Mouse (Mus musculus) embryonic fibroblast, embryonic 13.5 days (primary cell): ENCODE measurements around the gene Ptprn2. TPM values are rescaled to one million over a fixed set of nuclear protein-coding genes. Genes with fewer than 3 reads are reported as not detected.

Source experiments
- H3K27ac ChIP-seq: 2 replicates; pipeline ENCODE4 v1.5.1; 2012; ENCODE audit warnings: low read length, control low read depth, inconsistent platforms; ENCODE audit not compliant: insufficient read depth
- H3K4me1 ChIP-seq: 2 replicates; pipeline ENCODE4 v1.6.1; 2011; ENCODE audit warnings: low read length; ENCODE audit not compliant: control insufficient read depth, insufficient read depth
- H3K4me3 ChIP-seq: 2 replicates; pipeline ENCODE4 v1.5.1; 2011; ENCODE audit warnings: mild to moderate bottlenecking, control low read depth, low read length; ENCODE audit not compliant: insufficient read depth
- CTCF ChIP-seq: IDR thresholded peaks from 2 replicates; pipeline ENCODE4 v1.5.1; 2011; ENCODE audit warnings: mild to moderate bottlenecking, control low read depth, low read length, moderate library complexity, borderline replicate concordance; ENCODE audit not compliant: insufficient read depth
- POLR2A ChIP-seq: IDR thresholded peaks from 2 replicates; pipeline ENCODE4 v1.6.1; 2011; ENCODE audit warnings: low read depth, mild to moderate bottlenecking, control low read depth, low read length, moderate library complexity
- polyA plus RNA-seq: library from polyadenylated mRNA; stranded (reverse); fragments of >200 nt; gene quantifications from 2 replicates; pipeline ENCODE4 v1.2.4, GENCODE M21; 2011; ENCODE audit warnings: low read depth; ENCODE audit not compliant: missing spikeins, insufficient read length

Ptprn2 gene
- polyA plus RNA-seq, 1 experiment: 0.26 TPM

- H3K27ac ChIP-seq: no peak overlapping the region
- H3K4me3 ChIP-seq: no peak overlapping the region
- H3K4me1 ChIP-seq: no peaks in the 10 kb centered on the region
- TF ChIP-seq POLR2A (no peak), CTCF (no peak)
These were observed 286.0 kb downstream of the Ptprn2 start for GRCm38 (mm10) chr12:116771493-116771892.

DNA sequence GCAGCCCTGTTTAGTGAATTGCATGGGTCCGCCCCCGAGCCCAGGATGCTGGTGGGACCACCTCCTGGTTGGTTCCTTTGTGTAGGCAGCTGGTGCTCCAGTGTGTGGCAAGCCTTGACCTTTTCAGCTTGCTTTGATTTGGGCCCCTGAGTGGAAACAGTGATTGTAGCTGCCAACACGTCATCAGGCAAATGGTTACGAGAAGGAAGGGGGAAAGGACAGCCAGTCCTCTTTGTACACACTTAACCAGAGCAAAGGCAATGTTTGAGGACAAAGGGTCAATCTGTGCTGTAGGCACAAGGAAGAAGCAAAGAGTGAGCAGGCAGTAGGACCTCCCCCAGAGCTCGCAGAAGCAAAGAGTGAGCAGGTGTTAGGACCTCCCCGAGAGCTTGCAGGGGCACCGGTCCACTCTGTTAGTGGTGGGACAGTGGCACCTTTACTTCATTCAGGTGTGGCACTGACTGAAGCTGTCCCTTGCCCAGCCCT is 286.6 kb downstream of the Ptprn2 start:
- no peak for TF ChIP-seq POLR2A
- TF ChIP-seq CTCF: no peak
- no peak overlapping the region for H3K27ac ChIP-seq
- H3K4me3 ChIP-seq: no peak overlapping the region
- no peaks in the 10 kb centered on the region for H3K4me1 ChIP-seq

GRCm38 (mm10) chr12:116773344-116773743 is 287.8 kb downstream of the Ptprn2 start:
- TF ChIP-seq POLR2A (no peak), CTCF (no peak)
- H3K4me3 ChIP-seq: no peak overlapping the region
- no peak overlapping the region for H3K27ac ChIP-seq
- H3K4me1 ChIP-seq: no peaks in the 10 kb centered on the region

- TF ChIP-seq CTCF: no peak
- TF ChIP-seq POLR2A: no peak
- Histone ChIP-seq H3K4me1 (no peaks in the 10 kb centered on the region), H3K27ac (no peak overlapping the region), H3K4me3 (no peak overlapping the region)
These were observed 290.9 kb downstream of the Ptprn2 start for GRCm38 (mm10) chr12:116776447-116776846.

GRCm38 (mm10) chr12:116778095-116779090 is 292.9 kb downstream of the Ptprn2 start:
- TF ChIP-seq CTCF (no peak), POLR2A (no peak)
- Histone ChIP-seq H3K27ac (no peak overlapping the region), H3K4me3 (no peak overlapping the region), H3K4me1 (no peaks in the 10 kb centered on the region)

DNA sequence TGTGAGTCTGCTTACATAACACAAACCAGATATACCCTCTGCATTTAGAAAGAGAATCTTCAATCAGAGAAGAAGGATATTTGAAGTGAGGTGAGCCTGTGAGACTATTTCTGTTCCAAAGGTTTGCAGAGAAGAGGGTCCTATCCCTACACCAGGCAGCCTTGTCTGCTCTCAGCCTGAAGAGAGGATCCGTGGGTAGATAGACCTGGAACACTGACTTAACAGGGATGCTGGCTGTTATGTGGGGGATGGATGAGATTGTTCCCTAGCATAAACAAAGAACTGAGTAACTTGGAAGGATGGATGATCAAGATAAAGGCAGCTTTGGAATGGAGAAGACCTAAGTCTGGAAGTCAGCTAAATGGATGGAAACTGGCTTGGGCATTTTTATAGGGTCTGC is 294.9 kb downstream of the Ptprn2 start:
- H3K4me3 ChIP-seq: no peak overlapping the region
- no peaks in the 10 kb centered on the region for H3K4me1 ChIP-seq
- TF ChIP-seq POLR2A: no peak
- TF ChIP-seq CTCF: no peak

GRCm38 (mm10) chr12:116785731-116786130 is 300.2 kb downstream of the Ptprn2 start:
- no peak for TF ChIP-seq POLR2A
- no peak for TF ChIP-seq CTCF
- Histone ChIP-seq H3K4me1 (no peaks in the 10 kb centered on the region), H3K27ac (no peak overlapping the region), H3K4me3 (no peak overlapping the region)

More for the DNA sequence above, 294.9 kb downstream of the Ptprn2 start:
- no peak overlapping the region for H3K27ac ChIP-seq

DNA sequence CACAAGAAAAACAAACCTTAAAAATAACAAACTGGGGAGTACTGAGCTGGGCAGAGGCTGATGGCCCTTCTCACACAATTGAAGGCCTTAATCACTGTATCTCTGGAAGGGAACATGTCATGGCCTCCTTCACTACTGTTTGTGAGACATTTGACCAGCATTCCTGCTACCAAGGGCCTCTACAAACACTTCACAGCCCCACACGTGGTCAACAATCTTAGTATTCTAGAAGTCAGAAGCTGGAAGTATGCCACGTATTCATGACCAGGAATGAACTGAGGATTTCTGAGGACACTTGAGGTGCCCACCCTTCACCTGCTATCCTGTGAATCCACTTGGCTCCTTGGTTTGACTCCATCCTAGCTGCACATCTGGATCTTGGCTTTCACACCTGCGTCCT is 302.8 kb downstream of the Ptprn2 start:
- H3K4me1 ChIP-seq: no peaks in the 10 kb centered on the region
- H3K4me3 ChIP-seq: no peak overlapping the region
- H3K27ac ChIP-seq: no peak overlapping the region
- TF ChIP-seq CTCF (no peak), POLR2A (no peak)

DNA sequence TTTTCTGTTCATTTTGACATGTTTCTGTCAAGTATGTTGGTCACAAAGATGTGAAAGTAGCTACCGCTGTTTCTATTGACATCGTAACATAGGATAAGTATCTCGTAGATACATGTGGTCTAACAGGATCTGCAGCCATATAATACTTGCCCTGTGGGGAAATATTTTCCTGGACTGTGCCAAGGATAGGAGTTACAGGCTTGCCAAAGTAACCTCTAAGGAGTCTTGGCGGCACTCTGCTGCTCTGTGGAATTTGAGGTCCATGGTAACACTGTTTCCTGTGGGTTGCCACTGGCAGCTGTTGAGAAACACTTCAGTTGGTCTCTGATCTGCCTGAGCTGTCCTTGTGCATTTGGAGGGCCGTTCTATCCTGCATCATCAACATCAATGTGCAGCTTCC is 317.8 kb downstream of the Ptprn2 start:
- Histone ChIP-seq H3K27ac (no peak overlapping the region), H3K4me1 (no peaks in the 10 kb centered on the region), H3K4me3 (no peak overlapping the region)
- TF ChIP-seq CTCF: no peak
- no peak for TF ChIP-seq POLR2A

DNA sequence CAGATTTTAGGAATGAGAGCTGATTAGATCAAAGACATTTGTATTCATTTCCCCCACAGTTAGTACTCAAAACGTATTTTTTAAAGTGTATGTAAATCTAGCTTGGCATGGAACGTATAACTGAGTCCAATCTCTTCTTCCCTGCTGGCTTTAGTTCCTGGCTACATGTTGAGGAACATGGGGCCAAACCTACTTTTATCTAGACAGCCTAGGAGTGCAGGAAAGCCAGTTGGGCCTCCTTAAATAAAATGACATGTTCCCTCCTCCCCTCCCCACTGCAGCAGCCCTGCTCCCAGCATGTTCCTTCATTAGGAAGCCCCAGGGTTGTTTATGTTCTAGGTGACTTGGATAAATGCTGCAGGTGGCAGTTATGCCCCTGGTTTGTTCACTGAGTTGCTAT is 319.2 kb downstream of the Ptprn2 start:
- TF ChIP-seq CTCF: no peak
- no peak for TF ChIP-seq POLR2A
- Histone ChIP-seq H3K4me1 (no peaks in the 10 kb centered on the region), H3K4me3 (no peak overlapping the region), H3K27ac (no peak overlapping the region)
